Mouse (Mus musculus) liver, embryonic 13.5 days (tissue): ENCODE results near the gene Mtx2. TPM values are rescaled to one million over a fixed set of nuclear protein-coding genes. Genes with fewer than 3 reads are reported as not detected.

Experiments
- ATAC-seq: fragments of 200-750 bp; cut with Nextera tagmentation; 2 replicates; pipeline ENCODE4 v1.8.0; 2017; ENCODE audit warnings: low read depth, mild to moderate bottlenecking, moderate number of reproducible peaks, moderate library complexity
- DNase-seq: peaks from one replicate; pipeline ENCODE4 v3.0.0; 2022
- H3K27ac ChIP-seq: fragments of 300-500 bp; sonication (generic); 2 replicates; pipeline ENCODE4 v1.5.1; 2015; ENCODE audit warnings: moderate library complexity, mild to moderate bottlenecking, inconsistent platforms
- H3K27me3 ChIP-seq: fragments of 300-500 bp; sonication (generic); 2 replicates; pipeline ENCODE4 v1.6.1; 2015; ENCODE audit warnings: mild to moderate bottlenecking, inconsistent platforms
- H3K36me3 ChIP-seq: fragments of 300-500 bp; sonication (generic); 2 replicates; pipeline ENCODE4 v1.6.1; 2015; ENCODE audit warnings: mild to moderate bottlenecking, inconsistent platforms
- H3K4me1 ChIP-seq: fragments of 300-500 bp; sonication (generic); replicated peaks from 2 replicates; pipeline ENCODE4 v1.6.1; 2015; ENCODE audit warnings: inconsistent platforms
- H3K4me2 ChIP-seq: fragments of 300-500 bp; sonication (generic); 2 replicates; pipeline ENCODE4 v1.6.1; 2015; ENCODE audit warnings: inconsistent platforms, mild to moderate bottlenecking, moderate library complexity
- H3K4me3 ChIP-seq: fragments of 300-500 bp; sonication (generic); replicated peaks from 2 replicates; pipeline ENCODE4 v1.5.1; 2015; ENCODE audit warnings: mild to moderate bottlenecking, inconsistent platforms
- H3K9ac ChIP-seq: fragments of 300-500 bp; sonication (generic); 2 replicates; pipeline ENCODE4 v1.6.1; 2015; ENCODE audit warnings: mild to moderate bottlenecking, inconsistent platforms
- H3K9me3 ChIP-seq: fragments of 300-500 bp; sonication (generic); replicated peaks from 2 replicates; pipeline ENCODE4 v1.6.1; 2016; ENCODE audit warnings: inconsistent platforms
- WGBS: fragments of 180-500 bp; shearing (Covaris S2); methylation state at CpG from one replicate; pipeline ENCODE4 v1.1.7; 2015; ENCODE audit not compliant: insufficient replicate concordance; 5-methylcytosine and 5-hydroxymethylcytosine counted together
- polyA plus RNA-seq: library from polyadenylated mRNA; unstranded; fragments of >200 nt; fragmentation: Nextera tagmentation; extraction: Ambion mirVana; gene quantifications from 2 replicates; pipeline ENCODE4 v1.2.1, GENCODE M21; 2015

Mtx2 gene
- polyA plus RNA-seq, 1 experiment from 2014 or later: 74.4 TPM

DNA sequence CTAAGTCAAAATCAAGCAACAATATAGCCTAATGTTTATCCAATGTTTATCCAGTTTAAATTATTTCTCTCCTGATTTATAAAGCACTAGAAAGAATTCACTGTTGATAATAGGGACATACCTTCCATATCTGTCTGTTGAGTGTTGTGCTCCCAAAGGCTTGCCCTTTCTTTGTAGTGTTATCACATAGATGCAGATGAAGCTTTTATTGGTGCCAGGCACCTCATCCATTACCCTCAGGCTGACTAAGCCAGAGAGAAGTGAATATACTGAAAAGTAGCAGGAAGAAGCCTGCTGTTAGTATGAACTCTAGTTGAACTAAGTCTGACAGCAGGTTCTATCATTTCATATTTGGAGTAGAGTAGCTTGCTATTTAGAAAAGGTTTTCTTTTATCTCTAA lies 39.8 kb downstream of the Mtx2 start:
- Histone ChIP-seq H3K36me3 (peaks cover 7% of the 10 kb centered on the region; the same call in 1 of the 2 replicates), H3K27me3 (no peaks in the 10 kb centered on the region), H3K4me3 (no peak overlapping the region), H3K9me3 (no peaks in the 10 kb centered on the region), H3K27ac (no peak overlapping the region), H3K4me1 (peaks cover 39% of the 10 kb centered on the region), H3K4me2 (no peak overlapping the region), H3K9ac (no peak overlapping the region)
- ATAC-seq: peak; percentile 55
- peak; percentile 23 for DNase-seq

DNA sequence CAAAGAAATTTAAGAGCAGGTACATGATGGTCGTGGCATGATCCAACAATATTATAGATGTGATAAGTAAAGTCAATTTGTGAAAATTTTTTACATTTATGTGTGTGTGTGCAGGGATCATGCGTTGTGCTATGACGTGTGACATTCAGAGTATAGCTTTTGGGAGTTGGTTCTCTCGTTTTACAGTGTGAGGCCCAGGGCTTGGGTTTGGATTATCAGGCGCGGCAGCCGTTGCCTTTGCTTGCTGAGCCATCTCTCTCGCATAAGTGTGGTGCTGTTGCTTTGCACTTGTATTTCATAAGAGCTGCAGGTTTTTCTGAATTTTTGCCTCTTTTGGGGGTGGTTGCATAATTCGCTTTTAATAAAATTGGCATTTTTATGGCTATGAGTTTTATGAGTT lies 48.4 kb downstream of the Mtx2 start:
- WGBS: 43% methylated on average over 9 of the region's 9 CpGs
- H3K27ac ChIP-seq: no peak overlapping the region
- no peak overlapping the region for H3K4me3 ChIP-seq
- H3K36me3 ChIP-seq: peaks cover 15% of the 10 kb centered on the region
- peaks cover 16% of the 10 kb centered on the region; the same call in 1 of the 2 replicates for H3K4me1 ChIP-seq
- H3K9ac ChIP-seq: no peak overlapping the region
- H3K27me3 ChIP-seq: no peaks in the 10 kb centered on the region
- no peak overlapping the region for H3K4me2 ChIP-seq
- peak; percentile 90 for ATAC-seq
- peak; percentile 48 for DNase-seq
- no peaks in the 10 kb centered on the region for H3K9me3 ChIP-seq

DNA sequence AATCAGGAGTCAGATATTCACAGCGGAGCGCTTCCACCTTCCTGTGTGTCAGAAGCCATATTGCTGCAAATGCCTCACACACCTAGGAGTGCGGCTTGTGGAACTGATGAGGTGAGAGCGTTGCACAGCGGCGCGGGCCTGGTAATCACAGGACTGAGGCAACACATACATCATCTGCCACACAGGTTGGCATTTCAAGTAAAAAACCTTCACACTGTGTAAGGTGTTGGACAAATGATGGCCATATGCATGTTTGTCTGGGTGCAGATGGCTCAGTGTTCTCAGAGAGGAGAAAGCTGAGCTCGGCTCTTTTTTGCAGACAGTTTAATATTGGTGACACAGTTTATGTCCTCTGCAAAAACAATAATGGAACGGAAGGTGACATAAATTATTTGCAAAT lies 58.8 kb downstream of the Mtx2 start:
- no peak overlapping the region for H3K4me3 ChIP-seq
- DNase-seq: no peak
- no peaks in the 10 kb centered on the region for H3K4me1 ChIP-seq
- WGBS: 92% methylated on average over 9 of the region's 9 CpGs
- no peaks in the 10 kb centered on the region for H3K27me3 ChIP-seq
- H3K36me3 ChIP-seq: no peaks in the 10 kb centered on the region
- no peak for ATAC-seq
- no peaks in the 10 kb centered on the region for H3K9me3 ChIP-seq
- H3K9ac ChIP-seq: no peak overlapping the region
- H3K27ac ChIP-seq: no peak overlapping the region
- H3K4me2 ChIP-seq: no peak overlapping the region

DNA sequence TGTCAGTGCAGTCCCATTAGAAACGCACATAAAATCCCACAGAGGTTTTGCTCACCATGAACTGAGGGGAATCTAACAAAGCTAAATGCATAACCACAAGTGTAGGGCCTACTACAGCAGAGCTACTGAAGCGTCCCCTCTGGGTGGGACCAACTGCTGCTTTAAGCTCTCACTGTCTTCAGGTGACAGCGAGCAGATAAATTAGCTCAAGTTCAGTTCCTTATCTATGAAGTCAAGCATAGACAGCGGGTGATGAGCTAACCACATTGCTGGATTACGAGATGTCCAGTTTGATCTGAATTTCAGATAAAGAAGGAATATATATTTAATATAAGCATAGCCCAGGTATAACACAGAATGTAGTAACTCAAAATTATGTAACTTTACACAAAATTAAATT lies 66.3 kb downstream of the Mtx2 start:
- Histone ChIP-seq H3K9me3 (no peaks in the 10 kb centered on the region), H3K4me2 (no peak overlapping the region), H3K4me1 (peaks cover 5% of the 10 kb centered on the region), H3K27ac (no peak overlapping the region), H3K4me3 (no peak overlapping the region), H3K27me3 (no peaks in the 10 kb centered on the region), H3K9ac (no peak overlapping the region), H3K36me3 (no peaks in the 10 kb centered on the region)
- WGBS: 27% methylated on average over 5 of the region's 5 CpGs
- DNase-seq: no peak
- ATAC-seq: no peak

DNA sequence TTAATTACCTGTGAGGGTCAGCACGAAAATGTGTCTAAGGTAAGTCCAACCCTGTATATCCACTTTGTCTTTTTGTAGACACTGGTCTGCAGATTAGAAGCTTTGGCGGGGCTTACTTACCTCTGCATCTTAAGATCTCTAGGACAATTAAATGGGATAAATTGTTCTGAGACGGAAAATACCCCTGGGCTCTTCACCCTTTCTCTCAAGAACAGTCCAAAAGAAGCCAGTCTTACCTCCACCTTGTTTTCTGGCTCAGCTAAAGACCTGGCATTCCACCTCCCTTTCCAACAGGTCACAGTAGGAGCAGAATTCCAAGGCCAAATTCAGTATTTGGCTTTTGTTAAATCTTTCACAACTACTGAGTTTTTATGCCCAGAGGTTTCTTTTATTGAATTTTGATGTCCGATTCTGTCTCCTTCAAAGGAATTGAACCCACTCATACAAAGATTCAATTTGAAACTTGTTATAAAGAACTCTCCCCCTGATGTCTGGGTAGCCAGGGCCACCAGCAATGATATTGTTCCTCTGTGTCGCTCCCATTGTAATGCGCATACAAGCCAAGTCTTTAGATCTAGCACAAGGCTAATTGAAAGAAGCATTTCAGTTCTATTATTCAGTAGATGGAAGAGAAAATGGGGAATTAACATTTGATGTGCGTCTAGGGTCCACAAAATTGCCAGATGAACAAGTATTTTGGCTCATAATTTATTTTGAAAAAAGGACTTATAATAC lies 67.4 kb downstream of the Mtx2 start:
- WGBS: 76% methylated on average over 7 of the region's 7 CpGs
- ATAC-seq (no peak), DNase-seq (no peak)
- Histone ChIP-seq H3K36me3 (no peaks in the 10 kb centered on the region), H3K27me3 (no peaks in the 10 kb centered on the region), H3K9me3 (no peaks in the 10 kb centered on the region), H3K9ac (no peak overlapping the region), H3K4me2 (no peak overlapping the region), H3K27ac (no peak overlapping the region), H3K4me1 (peaks cover 5% of the 10 kb centered on the region), H3K4me3 (no peak overlapping the region)

DNA sequence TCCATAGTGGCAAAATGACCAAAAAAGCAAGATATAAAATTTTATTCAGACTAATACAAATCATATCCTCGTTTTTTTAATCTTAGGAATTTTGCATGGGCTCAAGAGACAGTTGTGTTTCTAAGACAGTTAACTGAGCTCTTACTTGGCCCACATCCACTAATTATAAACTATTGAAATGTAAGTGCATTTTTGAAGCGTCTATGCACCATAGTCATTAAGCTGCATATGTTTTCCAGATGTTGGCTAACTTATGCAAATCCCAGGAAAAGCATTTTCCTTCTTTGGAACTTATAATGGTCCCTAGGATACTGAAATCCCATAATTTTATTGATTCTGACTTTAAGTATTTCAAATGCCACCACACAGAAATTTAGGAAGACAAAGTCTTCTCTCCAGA lies 68.5 kb downstream of the Mtx2 start:
- Histone ChIP-seq H3K4me3 (no peak overlapping the region), H3K27me3 (no peaks in the 10 kb centered on the region), H3K4me2 (no peak overlapping the region), H3K27ac (no peak overlapping the region), H3K9me3 (no peaks in the 10 kb centered on the region), H3K9ac (no peak overlapping the region), H3K36me3 (no peaks in the 10 kb centered on the region), H3K4me1 (peaks cover 5% of the 10 kb centered on the region)
- DNase-seq: no peak
- WGBS: 47% methylated on average over 2 of the region's 2 CpGs
- no peak for ATAC-seq

DNA sequence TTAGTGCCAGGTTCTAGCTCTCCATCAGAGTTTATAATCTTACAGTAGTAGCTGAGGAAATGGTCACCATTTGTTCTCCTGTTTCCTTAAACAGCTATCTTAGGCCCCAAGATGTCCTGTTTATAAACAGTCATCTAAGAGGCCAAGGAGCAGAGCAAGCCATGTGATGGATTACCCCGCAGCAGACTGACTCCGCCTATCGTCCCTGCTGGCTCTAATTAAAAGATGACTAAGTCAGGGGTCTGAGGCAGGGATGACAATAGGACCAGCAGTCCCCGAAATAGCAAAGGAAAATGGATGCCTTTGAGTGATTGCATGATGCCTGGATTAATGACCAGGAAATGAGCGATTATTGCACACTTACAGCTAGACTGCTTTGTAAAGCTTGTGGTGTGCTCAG lies 74.4 kb downstream of the Mtx2 start:
- no peak overlapping the region for H3K9ac ChIP-seq
- WGBS: 39% methylated on average over 5 of the region's 5 CpGs
- DNase-seq (no peak), ATAC-seq (no peak)
- no peaks in the 10 kb centered on the region for H3K27me3 ChIP-seq
- H3K9me3 ChIP-seq: no peaks in the 10 kb centered on the region
- no peak overlapping the region for H3K27ac ChIP-seq
- H3K4me3 ChIP-seq: no peak overlapping the region
- no peaks in the 10 kb centered on the region for H3K36me3 ChIP-seq
- H3K4me1 ChIP-seq: no peaks in the 10 kb centered on the region
- no peak overlapping the region for H3K4me2 ChIP-seq

DNA sequence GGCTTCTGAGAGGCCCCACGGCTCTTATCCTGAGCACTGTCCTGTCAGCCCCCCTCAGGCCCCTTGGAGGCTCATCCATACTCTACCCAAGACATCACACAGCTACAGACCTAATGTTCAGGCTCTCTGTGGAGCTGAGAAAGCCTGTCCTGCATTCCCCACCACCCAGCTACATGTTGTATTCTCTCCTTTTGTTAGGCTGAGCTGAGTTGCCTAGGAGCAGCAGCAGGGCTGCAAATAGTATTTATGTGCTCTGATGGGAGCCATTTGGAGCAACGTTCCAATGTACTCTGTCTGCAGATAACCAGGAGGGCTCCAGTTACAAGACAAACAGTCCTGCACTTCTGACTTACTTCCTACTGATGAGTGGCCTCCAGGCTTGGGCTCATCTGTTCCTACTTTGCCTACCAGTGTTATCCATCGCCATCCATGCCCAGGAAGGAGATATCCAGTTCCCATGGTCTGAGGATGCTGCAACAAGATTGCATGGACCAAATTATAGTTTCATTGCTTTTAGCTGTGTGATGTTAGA lies 76.2 kb downstream of the Mtx2 start:
- Histone ChIP-seq H3K27me3 (no peaks in the 10 kb centered on the region), H3K9ac (no peak overlapping the region), H3K4me1 (no peaks in the 10 kb centered on the region), H3K4me2 (no peak overlapping the region), H3K27ac (no peak overlapping the region), H3K36me3 (no peaks in the 10 kb centered on the region), H3K4me3 (no peak overlapping the region), H3K9me3 (no peaks in the 10 kb centered on the region)
- no peak for ATAC-seq
- DNase-seq: no peak
- 42% methylated on average over 3 of the region's 3 CpGs for WGBS

DNA sequence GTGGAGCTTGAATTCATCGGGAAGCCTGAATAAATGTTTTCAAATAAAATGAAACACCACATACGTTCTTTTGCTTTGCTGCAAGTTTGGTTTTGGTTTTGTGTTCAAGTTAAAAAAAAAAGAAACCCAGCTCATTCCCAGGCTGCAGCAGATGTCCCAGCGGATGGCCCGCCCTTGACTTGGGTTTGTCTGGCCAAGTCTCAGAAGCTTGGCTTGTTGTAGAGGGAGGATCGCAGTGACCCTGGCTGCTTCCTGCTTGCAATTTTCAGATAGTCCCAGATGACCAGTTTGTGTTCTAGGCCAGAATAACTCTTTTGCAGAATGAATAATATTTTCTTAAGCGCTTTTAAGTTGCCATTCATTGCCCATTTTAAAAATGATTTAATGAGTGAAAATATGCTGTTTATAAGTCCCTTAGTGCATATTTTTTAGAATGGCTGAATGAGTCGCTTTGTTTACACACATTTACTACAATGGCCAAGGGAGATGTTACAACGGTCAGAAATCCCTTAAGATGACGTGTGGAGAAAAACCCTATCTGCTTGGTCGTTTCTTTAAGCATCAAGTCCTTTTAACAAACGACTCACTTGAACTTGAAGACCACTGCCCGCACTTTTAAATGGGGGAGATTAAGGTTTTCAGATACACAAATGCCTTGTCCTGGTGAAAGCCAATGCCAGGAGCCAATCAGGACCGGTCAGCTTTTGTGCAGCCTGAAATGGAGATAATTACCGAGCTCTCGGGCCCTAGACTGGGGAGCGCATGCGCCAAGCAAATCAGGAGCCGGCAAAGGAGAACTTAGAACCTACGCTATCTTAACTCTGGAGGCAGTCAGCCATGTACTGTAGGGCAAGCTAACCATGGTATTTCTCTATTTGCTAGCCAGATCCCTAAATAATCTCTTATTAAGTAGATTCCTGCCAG lies 82.0 kb downstream of the Mtx2 start:
- WGBS: 74% methylated on average over 19 of the region's 19 CpGs
- Histone ChIP-seq H3K9ac (no peak overlapping the region), H3K4me2 (no peak overlapping the region), H3K9me3 (no peaks in the 10 kb centered on the region), H3K4me1 (no peaks in the 10 kb centered on the region), H3K4me3 (no peak overlapping the region), H3K27me3 (no peaks in the 10 kb centered on the region), H3K36me3 (no peaks in the 10 kb centered on the region), H3K27ac (no peak overlapping the region)
- ATAC-seq: no peak
- no peak for DNase-seq

DNA sequence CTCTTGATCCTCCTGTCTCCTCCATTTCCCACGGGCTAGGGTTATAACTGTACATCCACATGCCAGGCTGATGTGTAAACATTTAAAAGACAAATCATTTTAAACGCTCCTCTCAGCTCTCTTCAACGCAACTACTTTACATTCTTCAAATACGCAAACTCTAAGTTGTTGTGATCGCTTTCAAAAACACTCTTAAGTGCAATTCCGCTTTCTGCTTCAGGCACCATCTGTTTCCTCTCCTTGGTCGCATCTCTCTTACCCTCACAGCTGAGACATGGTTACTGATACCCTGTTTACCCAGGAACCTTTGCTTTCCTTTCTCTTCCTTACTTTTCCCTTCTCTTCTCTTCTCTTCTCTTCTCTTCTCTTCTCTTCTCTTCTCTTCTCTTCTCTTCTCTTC lies 86.4 kb downstream of the Mtx2 start:
- no peaks in the 10 kb centered on the region for H3K27me3 ChIP-seq
- no peaks in the 10 kb centered on the region for H3K9me3 ChIP-seq
- H3K36me3 ChIP-seq: no peaks in the 10 kb centered on the region
- WGBS: 53% methylated on average over 7 of the region's 7 CpGs
- H3K27ac ChIP-seq: no peak overlapping the region
- H3K4me3 ChIP-seq: no peak overlapping the region
- no peaks in the 10 kb centered on the region for H3K4me1 ChIP-seq
- H3K4me2 ChIP-seq: no peak overlapping the region
- ATAC-seq (no peak), DNase-seq (no peak)
- no peak overlapping the region for H3K9ac ChIP-seq

DNA sequence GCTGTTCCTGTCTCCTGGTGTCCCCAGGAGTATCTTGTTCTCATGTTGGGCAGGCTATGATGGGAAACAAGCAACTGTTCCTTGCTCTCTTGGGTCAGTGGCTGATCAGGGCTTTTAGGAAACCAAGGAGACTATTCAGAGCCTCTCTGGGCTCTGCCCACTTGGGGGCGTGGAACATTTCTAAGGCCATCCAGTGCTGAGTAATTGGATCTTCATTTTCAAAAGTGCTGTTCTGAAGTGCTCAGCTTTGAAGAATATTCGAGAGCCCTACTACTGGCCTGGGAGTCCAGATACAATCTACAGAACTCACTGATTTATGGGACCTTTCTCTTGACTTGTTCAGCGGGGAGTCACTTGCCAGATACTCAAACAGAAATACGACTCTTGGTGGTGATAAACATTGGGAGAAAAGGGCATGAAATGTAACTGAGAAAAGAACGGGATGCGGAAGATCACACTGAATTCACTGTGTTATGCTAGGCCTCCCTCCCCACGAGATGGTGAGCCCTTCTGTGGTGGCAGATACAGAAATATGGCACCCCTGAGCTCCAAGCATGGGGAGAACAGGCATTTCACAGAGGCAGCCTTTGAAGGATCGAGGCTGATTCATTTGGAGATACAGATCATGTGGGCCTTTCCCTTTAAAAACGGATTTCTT lies 92.4 kb downstream of the Mtx2 start:
- ATAC-seq: no peak

More for the DNA sequence above, 92.4 kb downstream of the Mtx2 start:
- 47% methylated on average over 9 of the region's 9 CpGs for WGBS
- Histone ChIP-seq H3K4me1 (no peaks in the 10 kb centered on the region), H3K4me2 (no peak overlapping the region), H3K4me3 (no peak overlapping the region), H3K9ac (no peak overlapping the region), H3K27me3 (no peaks in the 10 kb centered on the region), H3K36me3 (no peaks in the 10 kb centered on the region), H3K27ac (no peak overlapping the region), H3K9me3 (no peaks in the 10 kb centered on the region)
- DNase-seq: no peak
